Mouse (Mus musculus): ENCODE results near the gene Neurod2.

DNA sequence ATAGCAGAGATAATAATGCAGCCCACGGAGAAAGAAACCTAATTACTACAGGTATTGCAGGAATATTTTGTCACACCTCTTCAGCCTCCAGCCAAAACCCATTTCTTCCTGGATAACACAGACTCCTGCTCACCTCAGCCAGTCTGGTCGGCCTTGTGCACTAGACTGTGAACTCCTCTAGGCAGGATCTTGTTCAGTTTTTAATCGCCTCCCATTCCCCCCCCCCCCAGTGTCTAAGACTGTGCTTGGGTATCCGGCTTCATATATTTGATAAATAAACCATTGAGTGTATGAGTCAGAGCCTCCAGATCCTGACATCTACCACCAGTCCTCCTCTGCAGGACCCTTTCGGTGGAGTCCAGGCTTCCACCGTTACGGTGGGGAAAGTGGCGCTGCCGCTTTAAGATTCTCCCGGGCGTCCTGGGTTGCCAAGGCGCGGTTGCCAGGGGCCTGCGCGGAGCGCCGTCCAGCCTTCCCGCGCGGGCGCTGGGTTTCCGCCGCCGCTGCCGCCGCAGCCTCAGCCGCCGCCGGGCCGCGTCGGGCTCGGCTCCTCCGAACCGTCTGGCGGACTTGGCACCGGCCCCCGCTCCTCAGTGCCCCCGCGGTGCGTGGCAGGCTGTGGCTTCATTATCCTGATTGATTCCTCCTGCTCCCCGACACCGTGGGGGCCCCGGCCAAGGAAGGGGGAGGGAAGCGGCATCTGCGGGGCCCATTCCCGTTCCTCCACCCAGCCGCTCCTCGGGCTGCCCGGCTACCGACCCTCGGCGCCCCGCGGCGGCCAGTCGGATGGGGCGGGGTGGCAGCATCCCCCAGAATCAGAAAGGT is 35.0 kb downstream of the Neurod2 start:
- TF ChIP-seq CTCF (IDR thresholded peaks at IDR 0.05; ENCODE audit: low read depth) (no peak), EP300 (IDR thresholded peaks at IDR 0.05; ENCODE audit: low read depth) (no peak)

Data from liver, embryonic 14.5 days (tissue).